ENCODE assay signal across 26 mouse cellular contexts in genomic region chr2:180683524-180683923, GRCm38 (mm10). TPM values are rescaled to one million over a fixed set of nuclear protein-coding genes. Genes with fewer than 3 reads are reported as not detected.
A peak's percentile ranks its signal among the peaks of the same experiment; 100 is the strongest.
DNase-seq lines count a peak whose midpoint lies in the region; ATAC-seq and TF ChIP-seq lines count a peak whose summit lies in the region.
"Had no signal": no experiment of that assay in that cellular context is flagged by ENCODE, and none has a peak within 500 bp of the region (broad histone marks: within the 10 kb centered on the region; RNA-seq: fewer than 3 reads in every experiment).

No protein-coding gene starts in this region.

- H3K4me3 ChIP-seq in liver, embryonic 14.5 days (ENCODE audit: insufficient read depth in 1 of 2, low read depth in 2 of 2, low read length in 2 of 2) = no peak overlapping the region
- no peak overlapping the region for H3K4me3 ChIP-seq in hindbrain, embryonic 11.5 days (ENCODE audit: low read depth, low read length)
- H3K4me3 ChIP-seq: embryonic facial prominence, embryonic 13.5 days; forebrain, embryonic 10.5 days; gastrocnemius, adult 2 months; heart, embryonic 10.5 days had no signal

- peak overlapping the region; percentile 33; the same call in 1 of the 2 replicates for H3K27ac ChIP-seq in liver, embryonic 14.5 days
- no peak overlapping the region for H3K27ac ChIP-seq in hindbrain, embryonic 11.5 days (ENCODE audit: low read depth, low read length)
- H3K27ac ChIP-seq: embryonic facial prominence, embryonic 13.5 days; forebrain, embryonic 10.5 days; gastrocnemius, adult 2 months; heart, embryonic 10.5 days; hindbrain, embryonic 14.5 days had no signal

- H3K9me3 ChIP-seq in liver, embryonic 14.5 days (ENCODE audit: control insufficient read depth, low read length) = no peaks in the 10 kb centered on the region
- H3K9me3 ChIP-seq in hindbrain, embryonic 11.5 days (ENCODE audit: control insufficient read depth, low read length) = no peaks in the 10 kb centered on the region
- H3K9me3 ChIP-seq: embryonic facial prominence, embryonic 13.5 days; forebrain, embryonic 10.5 days; heart, embryonic 10.5 days had no signal

- WGBS in liver, embryonic 14.5 days (ENCODE audit: insufficient replicate concordance) = 70% methylated on average over 2 of the region's 2 CpGs
- 95% methylated on average over 2 of the region's 2 CpGs for WGBS in hindbrain, embryonic 11.5 days

- DNase-seq in c-Kit-positive CD71-positive TER-119-positive erythroid progenitor cells, embryonic 14.5 days (ENCODE audit: low spot score) = peak; percentile 38
- peak; percentile 47 for DNase-seq in liver
- no peak for DNase-seq in liver, embryonic 14.5 days (ENCODE audit: low read depth in 3 of 3, low spot score in 3 of 3)
- no peak for DNase-seq in lung, postnatal 14 days
- no peak for DNase-seq in hindbrain, embryonic 11.5 days (ENCODE audit: low spot score)
- DNase-seq in heart, postnatal 10 days = no peak
- DNase-seq: adrenal gland, postnatal 14 days; cerebellum, adult 11 months; cerebellum, adult 9-10 months; cerebellum, postnatal 25 days; gastrocnemius, adult 2 months; gastrocnemius, postnatal 25 days; heart, postnatal 14 days had no signal

- intact Hi-C loops in heart, postnatal 10 days (cut with DNase I) = no loop called here

- peaks cover 78% of the 10 kb centered on the region for H3K36me3 ChIP-seq in liver, embryonic 14.5 days (replicated peaks; ENCODE audit: control insufficient read depth, insufficient read depth, low read depth)
- H3K36me3 ChIP-seq in hindbrain, embryonic 11.5 days (ENCODE audit: control insufficient read depth, insufficient read depth, low read length) = peaks cover 14% of the 10 kb centered on the region

- ATAC-seq in liver, embryonic 14.5 days (ENCODE audit: insufficient read depth) = peak; percentile 79
- peak; percentile 55 for ATAC-seq in megakaryocyte progenitor cell, adult 5-6 weeks (replicated peaks; ENCODE audit: poor library complexity)
- no peak for ATAC-seq in hindbrain, embryonic 11.5 days (ENCODE audit: low FRiP score)
- ATAC-seq: activated CD4-positive, CD25-positive, alpha-beta regulatory T cell, adult 4 months; forebrain, embryonic 14.5 days; Patski had no signal

- no peak overlapping the region for H3K9ac ChIP-seq in liver, embryonic 14.5 days (replicated peaks)
- no peak overlapping the region for H3K9ac ChIP-seq in hindbrain, embryonic 11.5 days (ENCODE audit: low read depth, low read length)
- H3K9ac ChIP-seq: embryonic facial prominence, embryonic 13.5 days; hindbrain, embryonic 14.5 days had no signal

- no peak overlapping the region; the same call in 1 of the 2 replicates for H3K4me2 ChIP-seq in liver, embryonic 14.5 days (ENCODE audit: low read depth)
- no peak overlapping the region for H3K4me2 ChIP-seq in hindbrain, embryonic 11.5 days (replicated peaks; ENCODE audit: low read depth, low read length)
- H3K4me2 ChIP-seq: embryonic facial prominence, embryonic 13.5 days; hindbrain, embryonic 14.5 days had no signal

- TF ChIP-seq EP300 in liver, embryonic 14.5 days (IDR thresholded peaks at IDR 0.05; ENCODE audit: low read depth) = peak; percentile 36; the same call in 1 of the 2 replicates

- H3K4me1 ChIP-seq in liver, embryonic 14.5 days (replicated peaks; ENCODE audit: control insufficient read depth in 2 of 2, insufficient read depth in 2 of 2, low read length in 1 of 2) = no peaks in the 10 kb centered on the region
- no peaks in the 10 kb centered on the region for H3K4me1 ChIP-seq in hindbrain, embryonic 11.5 days (replicated peaks; ENCODE audit: control insufficient read depth, insufficient read depth, low read length)
- H3K4me1 ChIP-seq: embryonic facial prominence, embryonic 13.5 days; forebrain, embryonic 10.5 days; heart, embryonic 10.5 days had no signal

- TF ChIP-seq CTCF in liver, embryonic 14.5 days (IDR thresholded peaks at IDR 0.05; ENCODE audit: low read depth) = no peak

- no peaks in the 10 kb centered on the region for H3K27me3 ChIP-seq in liver, embryonic 14.5 days (ENCODE audit: control insufficient read depth, insufficient read depth, low read length)
- no peaks in the 10 kb centered on the region for H3K27me3 ChIP-seq in hindbrain, embryonic 11.5 days (ENCODE audit: control insufficient read depth, insufficient read depth, low read length)
- H3K27me3 ChIP-seq: CH12.LX; embryonic facial prominence, embryonic 13.5 days; Patski had no signal

RNA-seq across cellular contexts. Expression of gene Dido1, which starts 26.3 kb away (rescaled TPM):
- 9.1 and 12.2 TPM in 2 replicates for polyA plus RNA-seq in liver, embryonic 14.5 days (2012; rRNA removed)
- 10.4 and 12.2 TPM in 2 replicates for polyA plus RNA-seq in liver, embryonic 14.5 days (2014; fragmentation: Nextera tagmentation; extraction: Ambion mirVana)
- total RNA-seq in megakaryocyte progenitor cell, adult 5-6 weeks (2015) = 33.0 and 37.4 TPM in 2 replicates
- 42.9 and 56.0 TPM in 2 replicates for total RNA-seq in megakaryocyte progenitor cell, adult 5-6 weeks (2017)
- polyA plus RNA-seq in hindbrain, embryonic 11.5 days (2014; fragmentation: Nextera tagmentation; extraction: Ambion mirVana) = 29.5 and 39.7 TPM in 2 replicates
- total RNA-seq in heart, postnatal 10 days (2021) = 10 to 100 TPM; 40.6 to 42.8 TPM

RNA-seq across cellular contexts. Expression of gene Gid8, which starts 26.4 kb away (rescaled TPM):
- 62.6 and 87.4 TPM in 2 replicates for polyA plus RNA-seq in liver, embryonic 14.5 days (2012; rRNA removed)
- polyA plus RNA-seq in liver, embryonic 14.5 days (2014; fragmentation: Nextera tagmentation; extraction: Ambion mirVana) = 121 and 127 TPM in 2 replicates
- 59.6 and 70.9 TPM in 2 replicates for total RNA-seq in megakaryocyte progenitor cell, adult 5-6 weeks (2015)
- total RNA-seq in megakaryocyte progenitor cell, adult 5-6 weeks (2017) = 55.9 and 73.9 TPM in 2 replicates
- 59.6 and 70.0 TPM in 2 replicates for polyA plus RNA-seq in hindbrain, embryonic 11.5 days (2014; fragmentation: Nextera tagmentation; extraction: Ambion mirVana)
- total RNA-seq in heart, postnatal 10 days (2021) = 10 to 100 TPM; 77.9 to 79.1 TPM

RNA-seq across cellular contexts. Expression of gene Tcfl5, which starts 41.0 kb away (rescaled TPM):
- polyA plus RNA-seq in liver, embryonic 14.5 days (2012; rRNA removed) = 0.16 and 0.23 TPM in 2 replicates
- not detected in 2 replicates for polyA plus RNA-seq in liver, embryonic 14.5 days (2014; fragmentation: Nextera tagmentation; extraction: Ambion mirVana)
- total RNA-seq in megakaryocyte progenitor cell, adult 5-6 weeks (2015) = not detected in 2 replicates
- total RNA-seq in megakaryocyte progenitor cell, adult 5-6 weeks (2017) = not detected in 2 replicates
- 0.38 and 0.60 TPM in 2 replicates for polyA plus RNA-seq in hindbrain, embryonic 11.5 days (2014; fragmentation: Nextera tagmentation; extraction: Ambion mirVana)
- total RNA-seq in heart, postnatal 10 days (2021) = under 1 TPM in 1 of 2 experiments, not detected in 1; 0.22 TPM
- total RNA-seq: adrenal gland, adult 18-20 months; adrenal gland, postnatal 14 days; CH12.LX; gastrocnemius, adult 2 months; granulocyte monocyte progenitor cell, adult 5-6 weeks; hematopoietic stem cell, adult 5-6 weeks had no signal
- polyA plus RNA-seq: activated CD4-positive, CD25-positive, alpha-beta regulatory T cell, adult 4 months; heart, embryonic 14.5 days; Patski had no signal

RNA-seq across cellular contexts. Expression of gene Slc17a9, which starts 41.5 kb away (rescaled TPM):
- 7.7 and 10.5 TPM in 2 replicates for polyA plus RNA-seq in liver, embryonic 14.5 days (2012; rRNA removed)
- 5.6 and 6.8 TPM in 2 replicates for polyA plus RNA-seq in liver, embryonic 14.5 days (2014; fragmentation: Nextera tagmentation; extraction: Ambion mirVana)
- 16.6 and 17.4 TPM in 2 replicates for total RNA-seq in megakaryocyte progenitor cell, adult 5-6 weeks (2015)
- total RNA-seq in megakaryocyte progenitor cell, adult 5-6 weeks (2017) = 8.0 and 8.4 TPM in 2 replicates
- 0.14 and 0.45 TPM in 2 replicates for polyA plus RNA-seq in hindbrain, embryonic 11.5 days (2014; fragmentation: Nextera tagmentation; extraction: Ambion mirVana)
- total RNA-seq in heart, postnatal 10 days (2021) = under 1 TPM; 0.69 to 0.89 TPM
- polyA plus RNA-seq: forebrain, embryonic 14.5 days had no signal

Comparison
In these comparisons a context has a peak if more than half of its experiments do, and no peak if none do; other contexts are left out.
1. DNase-seq: peak in c-Kit-positive CD71-positive TER-119-positive erythroid progenitor cells, embryonic 14.5 days (single experiment) and liver (single experiment); none in liver, embryonic 14.5 days (0 of 3), lung, postnatal 14 days (single experiment), hindbrain, embryonic 11.5 days (single experiment) and heart, postnatal 10 days (0 of 2).